Mouse (Mus musculus): ENCODE results near the gene Gjb4.

Gjb4 gene

GRCm38 (mm10) chr4:127311561-127311960 lies 42.3 kb downstream of the Gjb4 start:
- no peak for DNase-seq (ENCODE audit: low read depth, low spot score)

GRCm38 (mm10) chr4:127306915-127307314 lies 47.0 kb downstream of the Gjb4 start:
- no peak for DNase-seq (ENCODE audit: low read depth, low spot score)

- no peak for DNase-seq (ENCODE audit: low read depth, low spot score)
Measured at GRCm38 (mm10) chr4:127303796-127304195, 50.1 kb downstream of the Gjb4 start.

All from brain, embryonic 18.5 days (tissue).